1 mouse cellular context compared by ENCODE assay signal in the genomic region with DNA sequence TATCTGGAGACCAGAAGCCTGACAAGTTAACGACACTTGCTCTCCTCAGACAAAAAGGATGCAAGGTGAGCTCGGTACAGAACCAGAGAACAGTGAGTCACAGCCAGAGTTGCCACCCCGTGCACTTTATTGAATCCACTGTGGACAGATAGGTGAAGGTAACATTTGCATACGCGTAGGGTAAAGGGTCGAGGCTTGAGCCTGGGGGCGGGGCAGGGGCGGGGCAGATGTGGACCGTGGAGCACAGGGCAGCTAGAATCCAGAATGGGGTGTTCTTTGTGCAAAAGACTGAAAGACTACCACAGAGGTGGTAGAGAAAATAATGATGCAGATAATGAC.
TF ChIP-seq lines count a peak whose summit lies in the region.

No protein-coding gene starts in this region.

TF ChIP-seq in CH12.LX, 34 proteins besides CTCF, POLR2A, EP300 and RAD21 (continued from another document):
- TF ChIP-seq TCF12 (IDR thresholded peaks at IDR 0.05; ENCODE audit: low read depth, low read length) (no peak), ZNF384 (IDR thresholded peaks at IDR 0.05; ENCODE audit: low read depth, low read length) (no peak), USF1 (IDR thresholded peaks at IDR 0.05; ENCODE audit: low read depth, low read length) (no peak), POLR2AphosphoS2 (IDR thresholded peaks at IDR 0.05; ENCODE audit: low read depth, low read length) (no peak), ETS1 (conservative IDR thresholded peaks at IDR 0.05; ENCODE audit: low read depth, low read length) (no peak)
TF ChIP-seq in CH12.LX: peak in this region for 0.
